Mouse (Mus musculus) heart, postnatal 0 days (tissue): ENCODE measurements around the gene Il33. TPM values are rescaled to one million over a fixed set of nuclear protein-coding genes. Genes with fewer than 3 reads are reported as not detected.

Experiments used
- ATAC-seq: fragments of 200-750 bp; cut with Nextera tagmentation; 2 replicates; pipeline ENCODE4 v1.8.0; 2017; ENCODE audit warnings: low read depth, moderate number of reproducible peaks, moderate library complexity; ENCODE audit not compliant: insufficient read depth
- DNase-seq: peaks from one replicate; pipeline ENCODE4 v3.0.0-alpha.2; 2016; ENCODE audit warnings: low spot score
- H3K27ac ChIP-seq: fragments of 300-500 bp; sonication (generic); 2 replicates; pipeline ENCODE4 v1.5.1; 2014; ENCODE audit warnings: low read depth, mild to moderate bottlenecking
- H3K27me3 ChIP-seq: fragments of 300-500 bp; sonication (generic); 2 replicates; pipeline ENCODE4 v1.6.1; 2014; ENCODE audit warnings: low read length, mixed read lengths; ENCODE audit not compliant: control insufficient read depth, insufficient read depth
- H3K36me3 ChIP-seq: fragments of 300-500 bp; sonication (generic); replicated peaks from 2 replicates; pipeline ENCODE4 v1.6.1; 2014; ENCODE audit warnings: low read length, mixed read lengths; ENCODE audit not compliant: control insufficient read depth, insufficient read depth
- H3K4me1 ChIP-seq: fragments of 300-500 bp; sonication (generic); 2 replicates; pipeline ENCODE4 v1.6.1; 2014; ENCODE audit warnings: antibody characterized with exemption; ENCODE audit not compliant: control insufficient read depth, insufficient read depth
- H3K4me2 ChIP-seq: fragments of 300-500 bp; sonication (generic); 2 replicates; pipeline ENCODE4 v1.6.1; 2014; ENCODE audit warnings: low read depth, mild to moderate bottlenecking, low read length, moderate library complexity
- H3K4me3 ChIP-seq: fragments of 300-500 bp; sonication (generic); 2 replicates; pipeline ENCODE4 v1.5.1; 2014; ENCODE audit warnings: low read depth, low read length
- H3K9ac ChIP-seq: fragments of 300-500 bp; sonication (generic); replicated peaks from 2 replicates; pipeline ENCODE4 v1.6.1; 2014; ENCODE audit warnings: low read depth, low read length, mixed read lengths
- H3K9me3 ChIP-seq: fragments of 300-500 bp; sonication (generic); replicated peaks from 2 replicates; pipeline ENCODE4 v1.6.1; 2016; ENCODE audit warnings: low read length; ENCODE audit not compliant: control insufficient read depth
- CTCF ChIP-seq: IDR thresholded peaks from 2 replicates; pipeline ENCODE4 v1.5.1; 2016; ENCODE audit warnings: antibody characterized with exemption, control low read depth, low read depth
- EP300 ChIP-seq: IDR thresholded peaks from 2 replicates; pipeline ENCODE4 v1.6.1; 2016; ENCODE audit warnings: antibody characterized with exemption, low read depth
- WGBS: fragments of 180-500 bp; shearing (Covaris S2); extraction: QIAGEN DNeasy Blood & Tissue Kit; methylation state at CpG from one replicate; pipeline ENCODE4 v1.1.7; 2014; 5-methylcytosine and 5-hydroxymethylcytosine counted together
- polyA plus RNA-seq: library from polyadenylated mRNA; unstranded; fragments of >200 nt; fragmentation: Nextera tagmentation; extraction: Ambion mirVana; gene quantifications from 2 replicates; pipeline ENCODE4 v1.2.1, GENCODE M21; 2015
- total RNA-seq: library from RNA; depleted of rRNA; stranded (reverse); fragments of >200 nt; gene quantifications from 2 replicates; pipeline ENCODE4 v1.2.3, GENCODE M21; 2014; ENCODE audit warnings: low replicate concordance

The Il33 gene
- total and polyA plus RNA-seq, 2 experiments from 2014 or later, result 1.4 to 4.2 TPM

DNA sequence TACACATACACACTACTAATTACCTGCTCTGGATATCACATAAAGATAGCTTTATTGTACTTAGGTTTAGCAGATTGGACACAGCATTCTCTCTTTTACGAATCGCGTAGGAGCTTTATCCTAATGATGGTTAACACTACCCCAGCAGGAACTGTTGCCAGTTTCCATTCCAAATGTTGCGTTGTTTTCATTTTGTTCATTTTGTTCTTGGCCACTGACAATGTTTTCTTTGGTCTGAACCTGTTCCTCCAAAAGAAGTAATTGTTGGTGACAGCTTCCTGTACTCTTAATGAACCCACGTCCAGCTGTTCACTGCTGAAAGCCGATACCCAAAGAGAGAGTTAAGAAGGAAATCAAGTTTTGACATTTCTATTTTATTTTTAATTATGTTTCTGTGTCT lies 39.4 kb upstream of the Il33 start:
- no peaks in the 10 kb centered on the region for H3K4me1 ChIP-seq
- no peak overlapping the region for H3K4me3 ChIP-seq
- ATAC-seq (no peak), DNase-seq (peak; percentile 23)
- H3K4me2 ChIP-seq, result no peak overlapping the region
- no peaks in the 10 kb centered on the region for H3K36me3 ChIP-seq
- 67% methylated on average over 6 of the region's 6 CpGs for WGBS
- H3K27me3 ChIP-seq, result no peaks in the 10 kb centered on the region
- no peaks in the 10 kb centered on the region for H3K9me3 ChIP-seq
- TF ChIP-seq EP300 (no peak), CTCF (no peak)
- H3K9ac ChIP-seq, result no peak overlapping the region
- no peak overlapping the region for H3K27ac ChIP-seq

DNA sequence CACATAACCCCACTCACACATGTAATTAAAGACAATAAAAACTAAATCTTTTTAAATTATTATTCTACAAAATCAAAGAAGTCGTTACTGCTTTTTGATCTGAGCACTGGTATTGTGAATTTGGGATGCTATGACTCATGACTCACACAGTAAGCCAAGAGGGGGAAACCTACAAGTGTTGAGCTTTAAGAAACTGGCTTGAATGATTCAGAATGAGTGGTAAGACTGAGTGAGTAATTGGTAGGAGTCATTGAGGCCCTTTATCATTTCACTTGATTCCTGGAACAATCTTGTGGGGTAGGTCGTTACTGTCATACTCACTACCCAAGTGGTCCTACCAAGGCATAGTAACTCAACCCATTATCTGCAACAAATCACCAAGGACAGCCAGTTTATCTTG lies 37.4 kb upstream of the Il33 start:
- Histone ChIP-seq H3K27me3 (no peaks in the 10 kb centered on the region), H3K4me2 (no peak overlapping the region), H3K9me3 (no peaks in the 10 kb centered on the region), H3K4me1 (no peaks in the 10 kb centered on the region), H3K36me3 (no peaks in the 10 kb centered on the region), H3K4me3 (no peak overlapping the region), H3K9ac (no peak overlapping the region), H3K27ac (no peak overlapping the region)
- WGBS, result 81% methylated on average over 2 of the region's 2 CpGs
- TF ChIP-seq CTCF, result no peak
- ATAC-seq (no peak), DNase-seq (no peak)

DNA sequence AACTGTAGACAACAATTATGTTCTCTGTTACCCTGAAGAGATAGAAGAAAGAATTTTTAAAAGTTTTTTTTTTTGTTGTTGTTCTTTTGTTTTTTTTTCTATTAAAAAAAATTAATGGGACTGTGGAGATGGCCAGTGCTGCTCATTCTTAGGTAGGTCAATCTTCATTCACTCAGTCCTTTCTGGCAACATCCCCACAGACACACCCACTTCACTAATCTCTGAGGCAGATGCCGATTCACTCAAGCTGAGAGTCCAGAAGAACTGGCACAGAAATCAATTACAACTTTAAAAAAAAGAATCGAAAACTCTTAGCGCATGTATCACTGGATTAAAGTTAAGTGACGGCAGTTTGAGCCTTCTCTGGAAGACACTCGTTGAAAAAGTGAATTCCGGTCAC lies 36.0 kb upstream of the Il33 start:
- no peak overlapping the region for H3K9ac ChIP-seq
- no peak overlapping the region for H3K4me3 ChIP-seq
- H3K4me1 ChIP-seq, result no peaks in the 10 kb centered on the region
- 77% methylated on average over 6 of the region's 6 CpGs for WGBS
- no peaks in the 10 kb centered on the region for H3K27me3 ChIP-seq
- no peak overlapping the region for H3K27ac ChIP-seq
- ATAC-seq (no peak), DNase-seq (no peak)
- no peaks in the 10 kb centered on the region for H3K9me3 ChIP-seq
- no peaks in the 10 kb centered on the region for H3K36me3 ChIP-seq
- TF ChIP-seq EP300 (no peak), CTCF (no peak)
- H3K4me2 ChIP-seq, result no peak overlapping the region

DNA sequence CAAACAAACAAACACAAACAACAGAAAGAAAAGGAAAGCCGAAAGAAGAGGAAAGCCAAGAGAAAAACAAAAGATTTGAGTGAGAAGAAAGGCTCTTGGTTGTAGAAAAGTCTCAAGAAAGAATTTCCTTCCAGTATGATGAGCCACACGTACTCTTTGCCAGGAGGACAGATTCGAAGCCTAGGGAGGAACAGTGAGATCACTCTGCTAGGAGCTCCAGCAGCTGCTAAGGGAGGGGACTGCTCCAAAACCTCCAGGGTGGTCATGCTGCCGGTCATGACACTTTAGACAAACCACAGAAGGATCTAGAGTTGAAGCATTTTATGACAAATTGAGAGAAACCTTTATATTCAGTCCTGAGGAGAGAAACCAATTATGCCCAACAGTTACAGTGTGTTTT lies 32.9 kb upstream of the Il33 start:
- Histone ChIP-seq H3K27me3 (no peaks in the 10 kb centered on the region), H3K36me3 (no peaks in the 10 kb centered on the region), H3K4me3 (no peak overlapping the region), H3K4me2 (no peak overlapping the region), H3K27ac (no peak overlapping the region), H3K4me1 (no peaks in the 10 kb centered on the region), H3K9ac (no peak overlapping the region), H3K9me3 (no peaks in the 10 kb centered on the region)
- TF ChIP-seq CTCF, result no peak
- no peak for TF ChIP-seq EP300
- ATAC-seq (no peak), DNase-seq (no peak)
- WGBS, result 61% methylated on average over 4 of the region's 4 CpGs

DNA sequence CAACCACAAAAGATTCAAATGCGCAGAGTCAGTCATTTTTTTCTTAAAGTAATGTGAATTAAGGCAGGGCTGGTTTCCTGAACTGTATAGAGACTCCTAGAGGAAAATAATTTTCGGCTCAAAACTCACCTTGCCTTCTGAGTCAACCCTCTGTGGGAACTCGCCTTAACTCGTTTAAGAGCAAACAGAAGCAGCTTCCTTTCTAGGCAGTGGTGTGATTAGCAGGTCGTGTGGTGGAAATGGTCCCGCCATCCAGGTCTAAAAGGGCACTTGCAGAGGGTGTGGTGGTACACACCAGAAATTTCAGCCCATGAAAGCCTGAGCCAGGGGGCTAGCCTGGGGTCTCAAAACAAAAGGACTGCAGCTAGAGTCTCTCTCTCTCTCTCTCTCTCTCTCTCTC lies 32.1 kb upstream of the Il33 start:
- Histone ChIP-seq H3K27me3 (no peaks in the 10 kb centered on the region), H3K9ac (no peak overlapping the region), H3K4me1 (no peaks in the 10 kb centered on the region), H3K9me3 (no peaks in the 10 kb centered on the region), H3K4me2 (no peak overlapping the region), H3K27ac (no peak overlapping the region), H3K36me3 (no peaks in the 10 kb centered on the region), H3K4me3 (no peak overlapping the region)
- no peak for TF ChIP-seq CTCF
- no peak for TF ChIP-seq EP300
- DNase-seq (no peak), ATAC-seq (no peak)
- 54% methylated on average over 6 of the region's 6 CpGs for WGBS

DNA sequence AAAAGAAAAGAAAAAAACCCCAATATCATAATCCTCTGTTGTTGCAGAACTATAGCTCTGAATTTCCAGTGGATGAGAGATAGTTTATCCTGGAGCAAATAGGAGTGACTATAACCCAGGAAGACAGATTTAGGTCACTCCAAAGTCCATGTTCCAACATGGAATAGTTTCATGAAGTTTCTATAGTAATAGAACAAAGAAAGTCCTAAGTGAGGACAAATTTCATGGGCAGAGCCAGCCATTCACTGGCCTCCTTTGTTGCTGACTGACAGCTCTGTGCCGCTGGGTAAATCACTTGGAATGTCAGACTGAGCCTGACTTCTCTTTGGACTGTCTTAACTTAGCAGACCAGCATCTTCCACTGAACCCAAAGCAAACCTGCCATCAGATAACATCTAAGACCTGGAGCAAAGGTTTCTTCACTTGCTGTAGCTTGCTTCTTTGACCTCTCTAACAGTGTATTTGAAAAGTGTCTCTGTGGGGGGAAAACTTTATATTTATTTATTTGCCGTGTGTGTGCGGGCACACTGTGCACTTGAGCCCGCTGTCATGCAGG lies 31.1 kb upstream of the Il33 start:
- H3K36me3 ChIP-seq, result no peaks in the 10 kb centered on the region
- H3K27me3 ChIP-seq, result no peaks in the 10 kb centered on the region
- H3K9ac ChIP-seq, result no peak overlapping the region
- no peaks in the 10 kb centered on the region for H3K4me1 ChIP-seq
- no peak for ATAC-seq
- TF ChIP-seq CTCF (no peak), EP300 (no peak)
- WGBS, result 83% methylated on average over 4 of the region's 4 CpGs
- no peak for DNase-seq
- H3K4me3 ChIP-seq, result no peak overlapping the region
- H3K9me3 ChIP-seq, result no peaks in the 10 kb centered on the region
- H3K4me2 ChIP-seq, result no peak overlapping the region
- no peak overlapping the region for H3K27ac ChIP-seq
